ENCODE assay signal across 16 mouse cellular contexts in genomic region chr1:138022918-138023295, GRCm38 (mm10).
DNase-seq lines count a peak whose midpoint lies in the region; ATAC-seq lines count a peak whose summit lies in the region.
"Had no signal": no experiment of that assay in that cellular context is flagged by ENCODE, and none has a peak within 500 bp of the region (broad histone marks: within the 10 kb centered on the region; RNA-seq: fewer than 3 reads in every experiment).

No protein-coding gene starts in this region.

- DNase-seq in midbrain, embryonic 11.5 days (ENCODE audit: low spot score, missing footprints): no peak
- DNase-seq in embryonic facial prominence, embryonic 11.5 days (ENCODE audit: low spot score): peak; percentile 30
- no peak for DNase-seq in urinary bladder, postnatal 10 days (ENCODE audit: low spot score)
- no peak for DNase-seq in left cerebral cortex, postnatal 25 days (ENCODE audit: low spot score in 2 of 2)
- DNase-seq in lung, postnatal 4 days: no peak
- DNase-seq: cerebellum, adult 11-12 months; gastrocnemius, postnatal 36 days; kidney, adult 18-20 months had no signal

- peaks cover 9% of the 10 kb centered on the region for H3K4me1 ChIP-seq in midbrain, embryonic 13.5 days (replicated peaks)
- H3K4me1 ChIP-seq in midbrain, embryonic 11.5 days (ENCODE audit: control insufficient read depth, insufficient read depth, low read length): peaks cover 8% of the 10 kb centered on the region; the same call in 1 of the 2 replicates
- no peaks in the 10 kb centered on the region for H3K4me1 ChIP-seq in embryonic facial prominence, embryonic 11.5 days (ENCODE audit: control insufficient read depth, insufficient read depth, low read length)
- peaks cover 12% of the 10 kb centered on the region for H3K4me1 ChIP-seq in hindbrain, embryonic 13.5 days (replicated peaks)

- H3K4me3 ChIP-seq in midbrain, embryonic 13.5 days (replicated peaks): no peak overlapping the region
- H3K4me3 ChIP-seq in midbrain, embryonic 11.5 days (ENCODE audit: low read depth, low read length): no peak overlapping the region
- H3K4me3 ChIP-seq in embryonic facial prominence, embryonic 11.5 days (ENCODE audit: low read depth, low read length): no peak overlapping the region
- no peak overlapping the region for H3K4me3 ChIP-seq in hindbrain, embryonic 13.5 days
- H3K4me3 ChIP-seq: heart, embryonic 13.5 days; layer of hippocampus, adult 2 months; left cerebral cortex, adult 2 months; midbrain, embryonic 10.5 days had no signal

- H3K27ac ChIP-seq in midbrain, embryonic 13.5 days: peak overlapping the region; percentile 39; the same call in 1 of the 2 replicates
- no peak overlapping the region for H3K27ac ChIP-seq in midbrain, embryonic 11.5 days (ENCODE audit: low read depth, low read length)
- H3K27ac ChIP-seq in embryonic facial prominence, embryonic 11.5 days (replicated peaks; ENCODE audit: low read depth, low read length): no peak overlapping the region
- peak overlapping the region; percentile 31; the same call in 1 of the 2 replicates for H3K27ac ChIP-seq in hindbrain, embryonic 13.5 days
- H3K27ac ChIP-seq: heart, embryonic 13.5 days; layer of hippocampus, adult 2 months; left cerebral cortex, adult 2 months; midbrain, embryonic 10.5 days had no signal

- 15% methylated on average over 3 of the region's 3 CpGs for WGBS in midbrain, embryonic 13.5 days
- 26% methylated on average over 3 of the region's 3 CpGs for WGBS in midbrain, embryonic 11.5 days
- 16% methylated on average over 3 of the region's 3 CpGs for WGBS in embryonic facial prominence, embryonic 11.5 days
- 10% methylated on average over 3 of the region's 3 CpGs for WGBS in hindbrain, embryonic 13.5 days

- no peak for ATAC-seq in midbrain, embryonic 13.5 days
- ATAC-seq in midbrain, embryonic 11.5 days (ENCODE audit: low FRiP score): no peak
- ATAC-seq in embryonic facial prominence, embryonic 11.5 days (replicated peaks; ENCODE audit: insufficient number of reproducible peaks, low FRiP score, low TSS enrichment, low read depth): no peak
- ATAC-seq in hindbrain, embryonic 13.5 days (ENCODE audit: low FRiP score): no peak

- no peaks in the 10 kb centered on the region for H3K36me3 ChIP-seq in midbrain, embryonic 13.5 days
- no peaks in the 10 kb centered on the region for H3K36me3 ChIP-seq in midbrain, embryonic 11.5 days (ENCODE audit: control insufficient read depth, insufficient read depth, low read length)
- no peaks in the 10 kb centered on the region for H3K36me3 ChIP-seq in embryonic facial prominence, embryonic 11.5 days (replicated peaks; ENCODE audit: control insufficient read depth, insufficient read depth, low read depth, low read length)
- no peaks in the 10 kb centered on the region for H3K36me3 ChIP-seq in hindbrain, embryonic 13.5 days
- H3K36me3 ChIP-seq: heart, embryonic 13.5 days; midbrain, embryonic 10.5 days had no signal

- no peak overlapping the region for H3K9ac ChIP-seq in midbrain, embryonic 13.5 days (replicated peaks)
- H3K9ac ChIP-seq in midbrain, embryonic 11.5 days (ENCODE audit: low read length): no peak overlapping the region
- H3K9ac ChIP-seq in embryonic facial prominence, embryonic 11.5 days (replicated peaks; ENCODE audit: low read length): no peak overlapping the region
- H3K9ac ChIP-seq in hindbrain, embryonic 13.5 days: no peak overlapping the region
- H3K9ac ChIP-seq: heart, embryonic 13.5 days had no signal

- H3K27me3 ChIP-seq in midbrain, embryonic 13.5 days: no peaks in the 10 kb centered on the region
- no peaks in the 10 kb centered on the region for H3K27me3 ChIP-seq in midbrain, embryonic 11.5 days (ENCODE audit: control insufficient read depth, insufficient read depth, low read length)
- H3K27me3 ChIP-seq in embryonic facial prominence, embryonic 11.5 days (ENCODE audit: control insufficient read depth, insufficient read depth, low read length): no peaks in the 10 kb centered on the region
- no peaks in the 10 kb centered on the region for H3K27me3 ChIP-seq in hindbrain, embryonic 13.5 days
- H3K27me3 ChIP-seq: CH12.LX; heart, embryonic 13.5 days had no signal

- intact Hi-C loops in left cerebral cortex, postnatal 25 days (cut with DNase I): no loop called here

- no peak overlapping the region for H3K4me2 ChIP-seq in midbrain, embryonic 13.5 days (replicated peaks)
- no peak overlapping the region for H3K4me2 ChIP-seq in midbrain, embryonic 11.5 days
- H3K4me2 ChIP-seq in embryonic facial prominence, embryonic 11.5 days (ENCODE audit: low read depth, low read length): no peak overlapping the region
- no peak overlapping the region for H3K4me2 ChIP-seq in hindbrain, embryonic 13.5 days
- H3K4me2 ChIP-seq: heart, embryonic 13.5 days; liver, embryonic 11.5 days had no signal

- H3K9me3 ChIP-seq in midbrain, embryonic 13.5 days: no peaks in the 10 kb centered on the region
- no peaks in the 10 kb centered on the region for H3K9me3 ChIP-seq in midbrain, embryonic 11.5 days (ENCODE audit: control insufficient read depth, low read length)
- no peaks in the 10 kb centered on the region for H3K9me3 ChIP-seq in embryonic facial prominence, embryonic 11.5 days (replicated peaks; ENCODE audit: control insufficient read depth, low read length)
- H3K9me3 ChIP-seq in hindbrain, embryonic 13.5 days: no peaks in the 10 kb centered on the region
- H3K9me3 ChIP-seq: heart, embryonic 13.5 days; midbrain, embryonic 10.5 days had no signal

Comparison
In these comparisons a context has a peak if more than half of its experiments do, and no peak if none do; other contexts are left out.
1. H3K27ac ChIP-seq: peak in midbrain, embryonic 13.5 days (single experiment) and hindbrain, embryonic 13.5 days (single experiment); none in midbrain, embryonic 11.5 days (single experiment) and embryonic facial prominence, embryonic 11.5 days (single experiment).